Mouse (Mus musculus) liver, embryonic 13.5 days (tissue): Measurements from ENCODE around the gene Mrps21. TPM values are rescaled to one million over a fixed set of nuclear protein-coding genes. Genes with fewer than 3 reads are reported as not detected.

Source experiments
- ATAC-seq: fragments of 200-750 bp; cut with Nextera tagmentation; 2 replicates; pipeline ENCODE4 v1.8.0; 2017; ENCODE audit warnings: low read depth, mild to moderate bottlenecking, moderate number of reproducible peaks, moderate library complexity
- DNase-seq: peaks from one replicate; pipeline ENCODE4 v3.0.0; 2022
- H3K27ac ChIP-seq: fragments of 300-500 bp; sonication (generic); 2 replicates; pipeline ENCODE4 v1.5.1; 2015; ENCODE audit warnings: moderate library complexity, mild to moderate bottlenecking, inconsistent platforms
- H3K27me3 ChIP-seq: fragments of 300-500 bp; sonication (generic); 2 replicates; pipeline ENCODE4 v1.6.1; 2015; ENCODE audit warnings: mild to moderate bottlenecking, inconsistent platforms
- H3K36me3 ChIP-seq: fragments of 300-500 bp; sonication (generic); 2 replicates; pipeline ENCODE4 v1.6.1; 2015; ENCODE audit warnings: mild to moderate bottlenecking, inconsistent platforms
- H3K4me1 ChIP-seq: fragments of 300-500 bp; sonication (generic); replicated peaks from 2 replicates; pipeline ENCODE4 v1.6.1; 2015; ENCODE audit warnings: inconsistent platforms
- H3K4me2 ChIP-seq: fragments of 300-500 bp; sonication (generic); 2 replicates; pipeline ENCODE4 v1.6.1; 2015; ENCODE audit warnings: inconsistent platforms, mild to moderate bottlenecking, moderate library complexity
- H3K4me3 ChIP-seq: fragments of 300-500 bp; sonication (generic); replicated peaks from 2 replicates; pipeline ENCODE4 v1.5.1; 2015; ENCODE audit warnings: mild to moderate bottlenecking, inconsistent platforms
- H3K9ac ChIP-seq: fragments of 300-500 bp; sonication (generic); 2 replicates; pipeline ENCODE4 v1.6.1; 2015; ENCODE audit warnings: mild to moderate bottlenecking, inconsistent platforms
- H3K9me3 ChIP-seq: fragments of 300-500 bp; sonication (generic); replicated peaks from 2 replicates; pipeline ENCODE4 v1.6.1; 2016; ENCODE audit warnings: inconsistent platforms
- WGBS: fragments of 180-500 bp; shearing (Covaris S2); methylation state at CpG from one replicate; pipeline ENCODE4 v1.1.7; 2015; ENCODE audit not compliant: insufficient replicate concordance; 5-methylcytosine and 5-hydroxymethylcytosine counted together
- polyA plus RNA-seq: library from polyadenylated mRNA; unstranded; fragments of >200 nt; fragmentation: Nextera tagmentation; extraction: Ambion mirVana; gene quantifications from 2 replicates; pipeline ENCODE4 v1.2.1, GENCODE M21; 2015

The Mrps21 gene
- polyA plus RNA-seq, 1 experiment from 2014 or later = 256 TPM

DNA sequence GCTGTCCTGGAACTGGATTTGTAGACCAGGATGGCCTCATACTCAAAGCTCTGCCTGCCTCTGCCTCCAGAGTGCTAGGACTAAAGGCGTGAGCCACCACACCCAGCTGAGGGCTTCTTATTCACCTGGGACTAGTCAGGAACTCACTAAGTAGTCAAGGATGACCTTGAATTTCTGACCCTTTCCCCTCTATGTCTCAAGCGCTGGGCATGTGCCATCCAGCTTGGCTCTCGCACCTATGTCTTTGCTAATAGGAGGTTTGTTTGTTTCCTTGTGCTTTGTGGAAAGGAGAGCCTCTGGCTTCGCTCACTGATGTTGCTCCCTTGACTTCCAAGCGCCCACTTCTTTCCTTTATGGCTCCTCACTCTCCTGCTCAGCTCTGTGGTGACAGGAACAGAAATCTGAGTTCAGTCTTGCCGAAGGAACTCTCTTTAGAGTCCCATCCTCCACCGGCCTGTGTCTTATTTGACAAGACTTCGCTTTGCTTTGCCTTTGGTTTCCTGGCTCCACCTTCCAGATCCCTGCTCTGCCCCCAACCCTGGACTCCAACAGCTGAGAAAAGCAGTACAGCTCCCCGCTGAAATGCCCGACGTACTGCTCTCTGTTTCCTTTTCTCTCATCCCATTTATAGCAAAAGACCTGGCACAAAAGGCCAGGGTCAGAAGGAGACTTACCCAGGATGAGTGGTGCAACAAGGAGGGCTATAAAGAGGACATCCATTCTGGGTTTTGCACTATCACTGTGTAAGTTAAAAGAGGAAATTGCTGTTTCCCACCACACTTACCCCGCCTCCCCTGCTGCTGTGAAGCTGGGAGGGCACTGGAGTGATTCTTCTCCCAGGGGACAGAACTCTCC is 20.1 kb upstream of the Mrps21 start, which contains the start of gene BC028528:
Gene BC028528 (minus strand): TSS at position 795 of the 855 bp plus-strand sequence.
- no peak for ATAC-seq
- H3K27ac ChIP-seq = peak within 1 kb of the TSS; percentile 44
- H3K9ac ChIP-seq = peak within 1 kb of the TSS; percentile 36; the same call in 1 of the 2 replicates
- H3K4me3 ChIP-seq = peak within 1 kb of the TSS; percentile 20
- H3K36me3 ChIP-seq = 0 out of 2 replicates have a peak, but pooled peaks cover 6% of the 10 kb centered on the region
- 20% methylated on average over 12 of the region's 12 CpGs for WGBS
- peak within 1 kb of the TSS; percentile 52 for H3K4me2 ChIP-seq
- H3K27me3 ChIP-seq = no peaks in the 10 kb centered on the region
- H3K4me1 ChIP-seq = peaks cover 43% of the 10 kb centered on the region
- no peaks in the 10 kb centered on the region for H3K9me3 ChIP-seq
- no peak for DNase-seq

GRCm38 (mm10) chr3:95889664-95890063 is 18.3 kb upstream of the Mrps21 start:
- no peak for ATAC-seq
- H3K4me2 ChIP-seq = no peak overlapping the region
- WGBS = 68% methylated on average over 3 of the region's 3 CpGs
- no peak overlapping the region for H3K27ac ChIP-seq
- H3K36me3 ChIP-seq = no peaks in the 10 kb centered on the region
- H3K4me1 ChIP-seq = peaks cover 32% of the 10 kb centered on the region
- no peak overlapping the region for H3K4me3 ChIP-seq
- no peaks in the 10 kb centered on the region for H3K9me3 ChIP-seq
- no peaks in the 10 kb centered on the region for H3K27me3 ChIP-seq
- H3K9ac ChIP-seq = no peak overlapping the region
- DNase-seq = no peak

DNA sequence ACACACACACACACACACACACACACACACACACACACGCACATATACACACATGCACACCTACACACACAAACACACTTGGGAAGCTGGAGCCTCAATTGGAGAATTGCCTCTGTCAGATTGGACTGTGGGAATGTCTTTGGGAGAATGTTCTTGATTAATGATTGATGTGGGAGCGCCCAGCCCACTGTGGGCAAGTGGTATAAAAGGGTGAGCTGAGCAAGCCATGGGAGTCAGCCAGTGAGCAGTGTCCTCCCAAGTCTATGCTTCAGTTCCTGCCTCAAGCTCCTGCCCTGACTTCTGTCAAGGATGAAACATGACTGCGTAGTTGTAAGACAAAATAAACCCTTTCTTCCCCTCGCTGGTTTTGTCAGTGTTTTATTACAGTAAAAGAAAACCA is 16.3 kb upstream of the Mrps21 start:
- Histone ChIP-seq H3K4me1 (peaks cover 26% of the 10 kb centered on the region), H3K36me3 (no peaks in the 10 kb centered on the region), H3K27ac (no peak overlapping the region), H3K4me2 (no peak overlapping the region), H3K9me3 (no peaks in the 10 kb centered on the region), H3K27me3 (peaks cover 9% of the 10 kb centered on the region), H3K9ac (no peak overlapping the region), H3K4me3 (no peak overlapping the region)
- ATAC-seq = no peak
- WGBS = 68% methylated on average over 4 of the region's 4 CpGs
- DNase-seq = no peak

GRCm38 (mm10) chr3:95884400-95884799 is 13.1 kb upstream of the Mrps21 start:
- ATAC-seq (no peak), DNase-seq (no peak)
- WGBS = 74% methylated on average over 5 of the region's 5 CpGs
- Histone ChIP-seq H3K9ac (no peak overlapping the region), H3K4me2 (no peak overlapping the region), H3K4me3 (no peak overlapping the region), H3K27ac (no peak overlapping the region), H3K9me3 (no peaks in the 10 kb centered on the region), H3K36me3 (no peaks in the 10 kb centered on the region), H3K27me3 (peaks cover 28% of the 10 kb centered on the region), H3K4me1 (peaks cover 22% of the 10 kb centered on the region)

GRCm38 (mm10) chr3:95882816-95883425 is 11.6 kb upstream of the Mrps21 start:
- no peaks in the 10 kb centered on the region for H3K36me3 ChIP-seq
- peak overlapping the region; percentile 92 for H3K4me2 ChIP-seq
- no peaks in the 10 kb centered on the region for H3K9me3 ChIP-seq
- H3K27me3 ChIP-seq = peaks cover 28% of the 10 kb centered on the region
- H3K9ac ChIP-seq = peak overlapping the region; percentile 59
- ATAC-seq (no peak), DNase-seq (no peak)
- H3K4me3 ChIP-seq = peak overlapping the region; percentile 56
- WGBS = 2% methylated on average over 24 of the region's 24 CpGs
- H3K27ac ChIP-seq = no peak overlapping the region
- peaks cover 22% of the 10 kb centered on the region for H3K4me1 ChIP-seq

DNA sequence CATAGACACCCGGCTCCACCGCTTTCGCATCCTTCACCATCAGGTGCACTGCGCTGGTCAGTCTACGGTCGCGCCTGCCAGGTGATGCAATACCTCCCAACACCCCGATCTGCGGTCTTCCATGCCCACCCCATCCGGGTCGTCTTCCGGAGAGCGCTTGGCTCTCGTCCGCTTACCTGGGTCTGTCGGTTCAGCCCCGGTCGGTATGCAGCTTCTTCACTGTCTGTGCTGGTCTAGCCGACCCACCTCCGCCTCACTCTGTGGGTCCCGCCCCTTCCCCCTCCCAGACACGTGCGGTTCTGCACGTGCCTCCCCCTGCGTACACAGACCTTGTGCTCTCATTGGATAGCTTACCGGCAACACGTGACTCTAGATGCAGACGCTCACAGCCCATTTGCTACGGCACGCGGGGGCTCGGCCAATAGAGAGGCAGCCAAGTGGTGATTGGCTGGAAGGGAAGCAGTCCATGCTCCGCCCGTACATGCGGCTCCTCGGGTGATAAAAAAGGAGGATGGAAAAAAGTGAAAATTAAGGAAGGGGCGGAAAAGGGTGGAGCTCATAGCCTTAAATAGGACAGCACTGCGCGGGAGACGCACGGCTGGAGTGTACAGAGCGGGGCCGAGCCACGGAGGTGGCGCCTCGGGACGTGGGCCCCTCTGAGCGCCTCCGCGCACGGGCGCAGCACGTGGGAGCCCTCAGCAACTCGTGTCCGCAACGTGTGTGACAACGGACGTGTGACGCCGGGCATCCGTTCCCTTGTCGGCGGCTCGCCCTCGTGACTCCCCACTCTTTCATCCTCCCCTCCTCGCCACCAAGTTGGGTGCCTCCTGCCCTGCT is 10.9 kb upstream of the Mrps21 start, which contains the start of gene Ciart:
Gene Ciart (minus strand): TSS at position 273 of the 837 bp plus-strand sequence.
- H3K9ac ChIP-seq = peak within 1 kb of the TSS; percentile 59
- WGBS = 1% methylated on average over 66 of the region's 66 CpGs

DNA sequence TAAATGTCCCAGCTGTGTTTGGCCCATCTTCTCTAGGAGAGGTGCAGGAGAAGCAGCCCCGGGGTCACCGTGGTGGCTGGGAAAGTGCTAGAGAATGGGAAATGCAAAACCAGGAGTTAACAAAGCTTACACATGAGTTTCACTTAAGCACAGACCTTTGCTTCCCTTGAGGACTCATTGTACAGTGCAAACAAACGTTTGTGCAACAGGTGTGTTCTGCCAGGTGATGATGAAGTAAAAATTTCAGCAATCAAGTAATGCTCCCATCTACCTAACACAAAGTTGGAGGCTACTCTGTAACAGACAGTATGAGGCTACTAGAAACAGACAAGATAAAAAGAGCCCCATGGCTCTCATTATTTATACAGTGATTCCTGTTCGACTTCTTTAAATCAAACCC is 7.7 kb upstream of the Mrps21 start:
- H3K27ac ChIP-seq = no peak overlapping the region

More for the DNA sequence above, 10.9 kb upstream of the Mrps21 start, which contains the start of gene Ciart:
- ATAC-seq = peak; percentile 94
- Histone ChIP-seq H3K27ac (no peak within 1 kb of the TSS), H3K9me3 (no peaks in the 10 kb centered on the region), H3K27me3 (peaks cover 28% of the 10 kb centered on the region), H3K4me3 (peak within 1 kb of the TSS; percentile 56), H3K36me3 (no peaks in the 10 kb centered on the region), H3K4me1 (peaks cover 22% of the 10 kb centered on the region), H3K4me2 (peak within 1 kb of the TSS; percentile 92)
- DNase-seq = peak; percentile 86

DNA sequence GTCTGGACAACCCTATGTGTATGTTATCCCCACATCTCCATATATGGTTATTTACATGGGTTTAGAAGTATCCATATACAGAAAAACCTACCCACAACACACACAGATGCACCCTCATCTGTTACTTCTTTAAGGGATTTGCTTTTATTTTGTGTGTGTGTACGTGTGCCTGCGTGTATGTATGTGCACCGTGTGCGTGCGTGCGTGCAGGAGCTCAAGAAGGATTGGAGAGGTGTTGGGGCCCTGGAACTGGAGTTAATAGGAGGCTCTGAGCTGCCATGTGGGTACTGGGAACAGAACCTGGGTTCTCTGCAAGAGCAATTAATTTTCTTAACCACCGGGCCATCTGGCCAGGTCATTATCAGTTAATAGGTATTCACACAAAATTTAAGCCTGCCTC is 729 bp upstream of the Mrps21 start:
- WGBS = 61% methylated on average over 7 of the region's 7 CpGs
- ATAC-seq (no peak), DNase-seq (no peak)
- Histone ChIP-seq H3K4me1 (peaks cover 46% of the 10 kb centered on the region), H3K27ac (peak overlapping the region; percentile 58), H3K36me3 (peaks cover 26% of the 10 kb centered on the region), H3K4me3 (peak overlapping the region; percentile 74), H3K9ac (peak overlapping the region; percentile 86), H3K9me3 (no peaks in the 10 kb centered on the region), H3K4me2 (peak overlapping the region; percentile 81), H3K27me3 (no peaks in the 10 kb centered on the region)

More for the DNA sequence above, 7.7 kb upstream of the Mrps21 start:
- ATAC-seq (no peak), DNase-seq (no peak)
- H3K4me1 ChIP-seq = peaks cover 37% of the 10 kb centered on the region
- no peak overlapping the region for H3K9ac ChIP-seq
- no peak overlapping the region for H3K4me2 ChIP-seq
- 81% methylated on average over 4 of the region's 4 CpGs for WGBS
- peaks cover 23% of the 10 kb centered on the region for H3K27me3 ChIP-seq
- no peaks in the 10 kb centered on the region for H3K9me3 ChIP-seq
- H3K4me3 ChIP-seq = no peak overlapping the region
- no peaks in the 10 kb centered on the region for H3K36me3 ChIP-seq

DNA sequence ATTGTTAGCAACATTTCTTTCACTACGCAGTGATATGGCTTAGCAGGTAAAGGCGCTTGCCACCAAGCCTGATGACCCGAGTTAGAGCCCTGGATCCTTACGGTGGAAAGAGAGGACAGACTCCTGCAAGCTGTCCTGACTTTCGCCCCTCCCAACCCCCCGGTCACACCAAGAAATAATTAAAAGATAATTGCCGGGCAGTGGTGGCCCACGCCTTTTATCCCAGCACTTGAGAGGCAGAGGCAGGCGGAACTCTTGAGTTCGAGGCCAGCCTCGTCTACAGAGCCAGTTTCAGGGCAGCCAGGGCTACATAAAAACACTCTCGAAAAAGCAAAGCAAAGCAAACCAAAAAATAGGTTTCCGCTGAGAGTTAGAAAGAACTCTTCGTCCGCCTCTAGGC is 343 bp downstream of the Mrps21 start:
- no peak for DNase-seq
- H3K9ac ChIP-seq = peak overlapping the region; percentile 86
- H3K4me3 ChIP-seq = peak overlapping the region; percentile 74
- H3K36me3 ChIP-seq = peaks cover 35% of the 10 kb centered on the region
- peak overlapping the region; percentile 89 for H3K27ac ChIP-seq
- peak; percentile 51 for ATAC-seq
- H3K9me3 ChIP-seq = no peaks in the 10 kb centered on the region
- H3K27me3 ChIP-seq = no peaks in the 10 kb centered on the region
- 3% methylated on average over 15 of the region's 15 CpGs for WGBS
- H3K4me1 ChIP-seq = peaks cover 46% of the 10 kb centered on the region
- peak overlapping the region; percentile 81 for H3K4me2 ChIP-seq

- ATAC-seq (no peak), DNase-seq (no peak)
- Histone ChIP-seq H3K9ac (no peak overlapping the region), H3K9me3 (no peaks in the 10 kb centered on the region), H3K4me1 (peaks cover 31% of the 10 kb centered on the region), H3K27ac (no peak overlapping the region), H3K4me2 (no peak overlapping the region), H3K36me3 (peaks cover 58% of the 10 kb centered on the region), H3K4me3 (no peak overlapping the region), H3K27me3 (no peaks in the 10 kb centered on the region)
- WGBS = 79% methylated on average over 2 of the region's 2 CpGs
Measured at GRCm38 (mm10) chr3:95867408-95867807, 3.9 kb downstream of the Mrps21 start.

- Histone ChIP-seq H3K4me2 (no peak overlapping the region), H3K36me3 (peaks cover 58% of the 10 kb centered on the region)
- DNase-seq = no peak
Measured at GRCm38 (mm10) chr3:95866071-95866470, 5.2 kb downstream of the Mrps21 start.

More at GRCm38 (mm10) chr3:95866071-95866470, 5.2 kb downstream of the Mrps21 start:
- no peak for ATAC-seq
- peaks cover 26% of the 10 kb centered on the region for H3K4me1 ChIP-seq
- no peak overlapping the region for H3K9ac ChIP-seq
- H3K4me3 ChIP-seq = no peak overlapping the region
- 85% methylated on average over 5 of the region's 5 CpGs for WGBS
- H3K27me3 ChIP-seq = no peaks in the 10 kb centered on the region
- no peaks in the 10 kb centered on the region for H3K9me3 ChIP-seq
- no peak overlapping the region for H3K27ac ChIP-seq
